Mouse (Mus musculus) CD4-positive, CD25-positive, alpha-beta regulatory T cell, adult 4 months (primary cell): ENCODE data around the gene Pygo2. TPM values are rescaled to one million over a fixed set of nuclear protein-coding genes. Genes with fewer than 3 reads are reported as not detected.

Experiments
- ATAC-seq: one replicate; pipeline ENCODE4 v1.8.0; 2017
- polyA plus RNA-seq, 2 experiments: library from polyadenylated mRNA; unstranded; fragments of 100-300 nt; shearing (Covaris generic); gene quantifications; one replicate each; pipeline ENCODE4 v1.2.1; 2017

The Pygo2 gene
- 1 to 10 TPM; 6.0 to 7.9 TPM for polyA plus RNA-seq

DNA sequence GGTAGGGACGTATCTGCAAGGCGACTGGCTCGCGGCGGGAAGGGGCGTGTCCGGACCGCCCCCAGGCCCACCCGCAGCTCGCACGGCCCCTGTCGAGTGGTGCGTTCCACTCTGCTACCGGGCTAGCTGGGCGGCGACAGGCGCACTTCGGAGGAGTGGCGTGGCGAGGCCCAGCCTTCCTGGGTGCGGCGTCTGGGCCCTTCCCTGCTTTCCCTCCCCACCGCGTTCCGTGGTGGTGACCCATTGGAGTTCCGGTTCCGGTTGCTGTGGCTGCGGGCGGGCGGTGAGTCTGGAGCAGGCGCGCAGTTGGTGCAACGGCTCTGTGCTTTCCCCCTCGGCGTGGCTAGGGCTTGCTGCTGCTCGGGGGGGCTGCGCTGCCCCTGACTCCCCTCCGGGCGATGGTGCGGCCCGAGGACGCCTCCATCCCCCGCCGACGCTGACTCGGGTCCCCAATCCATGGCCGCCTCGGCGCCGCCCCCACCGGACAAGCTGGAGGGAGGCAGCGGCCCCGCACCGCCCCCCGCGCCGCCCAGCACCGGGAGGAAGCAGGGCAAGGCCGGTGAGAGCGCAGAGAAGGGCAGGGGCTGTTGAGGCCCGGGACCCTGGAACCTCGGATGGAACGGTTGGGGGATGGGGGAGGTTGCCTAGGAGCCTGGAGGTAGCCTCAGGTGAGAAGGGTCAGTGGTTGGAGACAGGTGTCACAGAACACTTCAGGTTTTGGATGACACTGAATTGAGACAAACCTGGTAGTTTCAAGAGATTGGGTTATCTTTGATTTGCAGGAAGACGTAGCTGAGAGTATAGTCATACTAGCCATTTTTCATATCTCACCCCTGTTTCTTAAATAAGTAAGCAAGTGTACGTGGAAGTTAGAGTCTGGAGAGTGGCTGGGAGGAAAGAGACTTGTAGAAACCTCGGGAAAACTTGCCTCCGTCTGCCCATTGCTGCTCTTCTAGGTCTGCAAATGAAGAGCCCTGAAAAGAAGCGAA, at the start of gene Pygo2:
Gene Pygo2 (plus strand): TSS at position 44 of the 989 bp plus-strand sequence.
- ATAC-seq = peak; percentile 98

DNA sequence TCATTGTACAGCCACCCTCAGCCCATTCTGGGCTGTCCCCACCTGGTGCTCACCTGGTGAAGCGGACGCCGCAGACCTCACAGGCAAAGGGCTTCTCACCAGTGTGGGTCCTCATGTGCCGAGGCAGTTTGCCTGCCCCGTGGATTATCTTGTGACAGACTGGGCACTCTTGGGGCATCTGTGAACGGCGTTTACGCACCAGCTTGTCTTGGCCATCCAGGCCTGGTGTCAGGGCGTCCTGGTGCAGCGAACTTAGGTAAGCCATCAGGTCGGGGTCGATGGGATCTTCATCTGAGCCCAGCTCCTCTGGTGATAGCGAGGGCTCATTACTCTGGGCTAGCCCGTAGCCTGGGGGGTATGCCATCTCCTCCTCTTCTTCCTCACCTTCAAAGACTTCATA, 49.7 kb upstream of the Pygo2 start:
- ATAC-seq = no peak

DNA sequence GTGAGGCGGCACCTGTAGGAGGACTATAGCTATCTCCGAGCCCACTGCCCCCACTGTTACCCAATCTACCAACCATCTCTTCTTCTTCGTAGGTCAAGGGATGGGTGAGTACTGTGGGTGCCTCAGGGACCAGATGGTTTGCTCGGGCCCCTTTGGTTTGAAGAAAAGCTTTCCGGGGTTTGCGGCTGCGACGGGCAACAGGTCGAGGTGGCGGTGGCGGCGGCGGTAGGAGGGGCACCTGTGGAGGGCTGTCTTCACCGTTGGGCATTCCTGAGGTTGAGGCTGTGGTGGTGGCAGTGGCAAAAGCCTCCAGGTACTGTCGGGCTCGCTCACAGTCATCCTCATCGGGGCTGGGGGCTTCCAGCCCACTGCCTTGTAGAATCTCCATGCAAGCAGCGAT, 49.3 kb upstream of the Pygo2 start:
- no peak for ATAC-seq

DNA sequence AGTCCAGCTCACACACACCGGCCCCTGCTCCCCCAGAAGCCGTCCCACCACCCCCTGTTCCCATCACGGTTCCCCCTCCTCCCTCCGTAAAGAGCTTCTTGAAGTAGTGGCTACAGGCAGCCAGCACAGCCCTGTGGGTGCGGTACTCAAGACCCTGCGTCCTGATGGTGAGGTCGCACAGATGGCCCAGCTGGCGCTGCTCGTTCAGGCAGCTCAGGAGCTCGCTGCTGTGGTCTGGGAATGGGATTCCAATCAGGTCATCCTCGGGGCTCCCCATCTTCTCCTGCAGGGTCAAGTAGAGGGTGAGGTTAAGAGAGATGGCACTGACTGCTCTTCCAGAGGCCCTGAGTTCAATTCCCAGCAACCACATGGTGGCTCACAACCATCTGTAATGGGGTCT, 48.8 kb upstream of the Pygo2 start:
- ATAC-seq = no peak

DNA sequence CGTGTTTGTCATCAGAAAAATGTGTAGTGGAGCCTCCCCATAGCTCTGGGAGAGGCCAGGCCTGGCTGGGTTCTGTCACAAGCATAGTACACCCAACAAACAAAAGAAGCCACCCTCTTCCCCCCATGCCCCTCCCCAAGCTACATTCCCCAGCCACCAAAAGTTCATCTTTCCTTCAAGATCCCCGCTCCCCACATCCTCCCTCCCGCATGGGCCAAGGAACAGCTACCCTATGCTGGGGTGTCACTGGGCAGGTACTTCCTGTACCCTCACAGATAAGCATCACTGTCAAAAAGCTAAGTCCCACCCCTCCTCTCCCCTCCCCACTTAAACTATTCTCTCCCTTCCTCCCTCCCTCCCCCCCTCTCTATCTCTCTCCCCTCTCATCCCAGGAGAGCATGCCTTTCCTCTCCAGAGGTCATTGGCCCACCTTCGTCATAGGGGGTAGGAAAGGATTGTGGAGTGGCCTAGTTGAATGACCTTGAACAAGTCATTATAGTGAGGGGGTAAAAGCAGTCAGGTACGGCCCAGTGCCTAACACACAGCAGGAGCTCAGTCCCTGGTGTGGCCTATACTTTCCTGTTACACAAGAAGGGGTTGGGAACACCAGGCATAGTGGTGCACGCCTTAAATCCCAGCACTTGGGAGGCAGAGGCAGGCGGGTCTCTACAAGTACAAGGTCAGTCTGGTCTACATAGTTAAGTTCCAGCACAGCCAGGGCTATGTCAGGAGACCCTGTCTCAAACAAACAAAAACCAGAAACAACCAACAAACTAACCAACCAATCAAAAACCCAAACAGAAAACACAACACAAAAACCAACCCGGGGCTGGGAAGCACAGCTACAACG, 47.8 kb upstream of the Pygo2 start:
- peak; percentile 57 for ATAC-seq

DNA sequence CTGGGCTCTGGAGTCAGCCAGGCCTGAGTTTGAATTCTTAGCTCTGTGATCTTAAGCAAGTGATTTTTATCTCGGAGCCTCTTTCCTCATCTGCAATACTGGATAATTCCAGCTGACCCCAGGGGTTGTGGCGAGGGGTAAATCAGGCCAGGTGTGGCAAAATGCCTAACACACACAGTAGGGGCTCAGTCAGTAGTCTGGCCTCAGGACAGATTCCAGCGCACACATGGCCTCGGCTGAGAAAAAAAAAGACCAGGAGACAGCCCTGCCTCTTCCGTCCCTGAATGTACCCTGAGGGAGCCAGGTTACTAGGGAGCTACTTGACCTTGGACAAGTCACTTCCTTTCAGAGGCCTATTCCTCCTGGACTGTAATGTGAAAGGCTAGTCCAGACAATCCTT, 47.1 kb upstream of the Pygo2 start:
- no peak for ATAC-seq

DNA sequence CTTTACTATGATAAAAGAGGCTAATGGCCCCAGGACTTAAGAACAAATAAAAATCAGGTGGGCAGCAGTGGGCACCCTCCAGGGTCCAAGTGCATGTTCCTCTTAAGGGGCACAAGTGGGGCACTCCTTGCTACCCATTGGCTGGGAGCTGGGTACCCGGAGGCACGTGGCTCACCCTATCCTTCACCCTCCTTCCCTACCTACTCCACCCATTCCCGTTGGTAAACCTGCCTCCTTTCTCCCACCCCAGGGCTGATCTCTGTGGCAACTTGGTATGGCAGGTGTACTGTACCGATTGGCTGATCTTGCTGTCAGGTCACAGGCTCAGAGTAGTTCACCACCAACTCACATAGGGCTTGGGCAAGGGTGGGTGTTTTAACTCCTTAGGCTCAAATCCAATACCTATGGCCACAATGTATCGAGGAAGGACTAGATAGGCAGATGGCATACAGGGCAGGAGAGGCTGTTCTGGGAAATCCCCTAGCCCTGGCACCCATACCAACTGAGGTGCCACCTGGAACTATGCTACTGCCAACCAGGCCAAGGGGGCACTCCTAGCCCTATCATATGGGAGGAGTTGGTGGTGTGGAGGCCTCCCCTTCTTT, 46.3 kb upstream of the Pygo2 start:
- ATAC-seq = no peak

DNA sequence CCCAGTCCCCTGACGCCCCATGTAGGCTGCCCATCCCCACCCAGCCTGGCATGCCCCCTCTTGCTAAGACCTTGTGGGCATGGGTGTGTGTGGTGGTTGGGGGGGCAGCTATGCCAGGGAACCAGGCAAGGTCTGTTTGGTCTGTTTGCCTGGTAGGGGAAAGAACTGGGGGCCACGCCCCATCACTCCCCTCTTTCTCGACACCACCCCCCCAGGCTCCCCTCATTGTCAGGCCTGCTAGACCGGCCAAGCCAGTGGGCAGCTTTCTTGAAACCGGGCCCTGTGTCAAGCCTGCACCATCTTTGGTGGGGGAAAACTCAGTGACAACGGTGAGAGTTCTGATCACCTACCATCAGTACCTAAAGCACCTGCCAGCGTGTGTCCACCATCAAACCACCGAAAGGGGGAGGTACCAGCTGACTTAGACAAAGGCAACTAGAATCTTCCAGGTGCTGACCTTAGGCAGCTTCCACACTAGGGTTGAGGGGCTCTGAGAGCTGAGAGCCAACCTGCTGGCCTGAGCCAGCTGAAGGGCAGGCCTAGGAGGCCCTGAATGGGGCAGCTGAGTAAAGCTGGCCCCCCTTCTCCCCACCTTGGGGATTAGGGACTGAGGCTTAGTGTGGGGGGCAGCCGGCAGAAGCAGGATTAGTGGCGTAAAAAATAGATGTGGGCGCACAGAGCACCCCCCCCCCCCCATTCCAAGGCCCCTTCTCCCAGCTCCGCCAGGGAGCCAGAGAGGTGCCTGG, 45.5 kb upstream of the Pygo2 start:
- ATAC-seq = no peak

DNA sequence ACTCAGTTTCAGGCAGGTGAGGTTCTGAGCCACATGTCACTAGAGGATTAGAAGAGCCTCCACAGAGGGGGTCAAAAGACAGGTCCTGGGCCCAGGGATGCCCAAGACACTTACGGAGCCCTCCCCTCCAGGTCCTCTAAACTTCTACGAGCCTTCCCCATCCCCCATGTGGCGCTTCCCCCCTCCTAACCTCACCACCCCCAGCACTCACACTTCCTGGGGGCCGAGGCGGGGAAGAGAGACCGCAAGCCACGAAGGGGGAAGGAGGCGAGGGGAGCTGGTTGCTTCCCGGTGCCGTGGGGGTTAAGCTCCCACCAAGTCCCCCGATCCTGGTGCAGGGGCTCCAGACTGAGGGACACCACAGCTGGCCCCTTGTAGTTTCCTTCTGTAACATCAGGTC, 44.6 kb upstream of the Pygo2 start:
- ATAC-seq = no peak

DNA sequence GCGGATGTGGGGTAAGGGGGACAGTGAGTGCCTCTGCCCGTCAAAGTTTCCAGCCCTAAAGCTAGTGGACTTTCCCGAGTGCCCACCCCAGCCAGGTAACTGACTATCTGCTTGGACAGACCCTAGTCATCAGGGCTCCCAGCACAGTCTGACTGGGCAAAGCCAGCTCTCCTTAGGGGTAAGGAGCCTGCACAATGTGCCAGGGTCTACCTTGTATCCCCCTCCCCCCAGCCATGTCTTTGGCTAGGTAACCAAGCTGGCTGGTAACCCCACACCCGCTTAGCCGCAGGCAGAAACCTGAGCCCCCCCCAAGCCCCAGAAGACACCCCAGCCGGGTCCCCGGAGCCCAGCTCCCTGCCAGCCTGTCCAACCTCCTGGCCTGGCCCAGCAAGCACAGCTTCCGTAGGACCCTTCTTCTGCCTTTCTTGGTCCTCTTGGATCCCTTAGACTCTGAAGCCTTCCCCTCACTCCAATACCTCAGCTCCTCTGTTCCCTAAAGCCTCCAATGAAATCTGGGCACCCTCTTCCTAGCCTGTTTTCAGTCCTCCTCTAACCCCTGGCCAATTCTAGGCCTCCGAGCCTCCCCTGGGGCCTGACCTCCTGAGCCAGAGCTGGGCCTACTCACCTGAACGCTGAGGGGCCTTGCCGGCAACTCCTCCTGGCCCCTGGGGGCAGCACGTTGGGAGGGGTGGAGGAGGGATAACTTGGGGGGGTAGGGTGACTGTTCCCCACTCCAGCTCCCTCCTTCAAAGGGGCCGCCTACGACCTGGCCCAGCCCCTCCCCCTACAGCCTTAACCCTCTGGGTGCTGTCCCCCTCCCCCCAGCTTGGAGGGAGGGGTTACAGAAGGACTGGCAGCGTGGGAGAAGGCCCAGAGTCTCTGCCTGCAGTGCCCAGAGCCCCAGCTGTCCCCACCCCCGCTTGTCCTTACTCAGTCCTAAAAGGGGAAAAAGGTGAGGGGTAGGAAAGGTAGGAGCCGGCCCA, 43.3 kb upstream of the Pygo2 start:
- ATAC-seq = peak; percentile 7

DNA sequence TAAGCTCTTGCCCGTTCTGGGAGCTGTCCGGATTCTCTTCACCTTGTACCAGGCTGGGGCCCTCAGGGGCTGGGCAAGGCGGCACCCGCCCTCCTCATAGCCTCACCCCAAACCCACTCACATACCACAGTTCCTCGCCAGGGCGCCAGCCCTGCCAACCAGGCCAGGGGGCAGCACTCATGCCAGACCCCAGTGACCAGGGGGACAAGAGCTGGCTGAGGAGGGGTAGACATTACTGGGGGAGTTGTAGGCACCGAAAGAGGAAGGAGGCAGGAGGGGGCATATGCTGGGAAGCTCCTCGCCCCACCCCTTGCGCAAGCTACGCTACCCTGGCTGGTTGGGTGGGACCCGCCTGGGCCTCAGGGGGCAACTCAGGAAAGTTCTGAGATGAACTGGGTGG, 42.4 kb upstream of the Pygo2 start:
- ATAC-seq = no peak

DNA sequence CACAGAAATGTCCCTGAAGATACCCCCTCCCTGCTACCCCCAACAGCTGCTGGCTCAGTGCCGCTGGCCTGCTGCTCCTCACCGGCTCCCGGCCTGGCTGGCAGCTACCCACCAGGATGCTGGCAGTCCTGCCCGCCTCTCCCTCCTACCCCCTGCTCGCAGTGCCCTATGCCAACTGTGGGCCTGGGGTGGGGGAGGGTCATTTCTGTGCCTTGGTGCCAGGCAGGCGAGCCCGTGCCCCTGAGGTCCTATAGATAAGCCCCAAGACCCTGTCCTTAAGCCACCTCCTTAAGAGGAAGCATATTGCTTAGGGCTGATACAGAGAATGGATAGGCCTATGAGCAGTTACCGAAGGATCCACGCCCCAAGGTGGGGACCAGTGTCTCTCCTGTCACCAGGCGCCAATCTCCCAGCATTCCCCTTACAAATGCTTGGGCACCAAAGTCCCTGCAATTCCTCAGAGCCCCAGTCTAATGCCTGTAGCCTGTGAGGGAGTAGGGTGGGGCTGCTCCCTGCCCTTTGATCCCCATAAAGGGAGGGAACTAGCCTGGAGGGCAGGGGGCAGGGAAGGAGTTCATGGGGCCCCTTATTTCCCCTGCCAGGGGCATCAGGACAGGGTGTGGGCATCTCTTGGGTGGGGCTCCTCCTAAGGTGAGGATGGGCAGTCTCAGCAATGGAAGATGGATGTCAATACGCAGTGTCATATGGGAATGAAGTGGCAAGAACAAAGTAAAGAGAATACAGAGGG, 41.7 kb upstream of the Pygo2 start:
- no peak for ATAC-seq

DNA sequence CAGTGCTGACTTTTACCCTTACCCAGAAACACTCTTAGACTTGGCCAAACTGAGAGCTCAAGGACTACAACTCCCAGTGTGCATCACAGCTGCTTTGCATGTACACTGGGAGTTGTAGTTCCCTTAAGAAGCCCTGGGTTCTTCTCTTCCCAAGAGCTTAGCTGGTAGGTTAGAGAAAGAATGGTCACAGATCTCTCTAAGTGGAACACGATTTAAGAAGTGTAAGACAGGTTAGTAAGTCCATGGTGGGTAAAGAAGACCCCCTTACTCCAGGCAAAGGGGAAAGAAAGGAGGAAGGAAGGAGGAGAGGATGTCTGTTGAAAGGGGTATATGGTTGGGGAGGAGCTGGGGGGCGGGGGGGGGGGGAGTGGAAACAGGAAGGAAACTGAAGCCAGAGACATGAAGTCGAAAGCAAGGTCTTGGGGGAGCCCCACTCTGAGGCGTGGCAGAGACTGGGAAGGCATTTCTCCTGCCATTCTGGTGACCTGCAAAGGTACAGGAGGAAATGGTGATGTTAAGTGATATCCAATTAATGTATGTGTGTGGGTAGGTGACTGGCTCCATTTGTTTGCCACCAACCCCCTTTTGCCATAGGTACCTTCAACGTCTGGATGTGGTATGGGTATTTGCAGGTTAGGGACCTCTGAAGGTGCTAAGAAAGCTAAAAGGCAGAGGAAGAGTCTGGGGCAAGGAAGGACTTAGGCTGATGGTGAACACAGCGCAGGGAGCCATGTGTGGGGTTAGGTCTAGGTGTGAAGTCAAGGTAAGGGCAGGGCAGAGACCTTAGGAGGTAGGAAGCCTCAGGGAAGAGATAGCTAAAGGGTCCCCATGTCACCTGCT, 40.9 kb upstream of the Pygo2 start:
- peak; percentile 56 for ATAC-seq

DNA sequence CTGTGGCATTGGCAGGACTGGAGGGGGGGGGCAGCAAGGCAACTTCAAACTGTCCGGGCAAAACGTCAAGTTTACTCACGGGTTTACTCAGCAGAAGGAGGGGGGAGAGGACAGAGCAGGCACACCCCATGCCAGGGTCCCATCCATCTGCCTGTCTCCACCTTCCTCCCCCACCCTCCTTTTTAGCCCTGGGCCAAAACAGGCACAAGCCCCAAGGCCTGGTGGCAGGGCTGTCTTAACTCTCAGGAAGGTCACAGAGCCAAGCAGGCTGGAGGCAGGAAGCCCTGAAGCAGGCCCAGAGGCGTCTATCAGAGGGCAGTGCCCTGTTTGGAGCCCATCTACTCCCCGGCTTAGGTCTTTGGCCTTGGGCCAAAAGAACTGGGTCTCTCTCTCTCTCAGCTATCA, 39.9 kb upstream of the Pygo2 start:
- ATAC-seq = no peak

DNA sequence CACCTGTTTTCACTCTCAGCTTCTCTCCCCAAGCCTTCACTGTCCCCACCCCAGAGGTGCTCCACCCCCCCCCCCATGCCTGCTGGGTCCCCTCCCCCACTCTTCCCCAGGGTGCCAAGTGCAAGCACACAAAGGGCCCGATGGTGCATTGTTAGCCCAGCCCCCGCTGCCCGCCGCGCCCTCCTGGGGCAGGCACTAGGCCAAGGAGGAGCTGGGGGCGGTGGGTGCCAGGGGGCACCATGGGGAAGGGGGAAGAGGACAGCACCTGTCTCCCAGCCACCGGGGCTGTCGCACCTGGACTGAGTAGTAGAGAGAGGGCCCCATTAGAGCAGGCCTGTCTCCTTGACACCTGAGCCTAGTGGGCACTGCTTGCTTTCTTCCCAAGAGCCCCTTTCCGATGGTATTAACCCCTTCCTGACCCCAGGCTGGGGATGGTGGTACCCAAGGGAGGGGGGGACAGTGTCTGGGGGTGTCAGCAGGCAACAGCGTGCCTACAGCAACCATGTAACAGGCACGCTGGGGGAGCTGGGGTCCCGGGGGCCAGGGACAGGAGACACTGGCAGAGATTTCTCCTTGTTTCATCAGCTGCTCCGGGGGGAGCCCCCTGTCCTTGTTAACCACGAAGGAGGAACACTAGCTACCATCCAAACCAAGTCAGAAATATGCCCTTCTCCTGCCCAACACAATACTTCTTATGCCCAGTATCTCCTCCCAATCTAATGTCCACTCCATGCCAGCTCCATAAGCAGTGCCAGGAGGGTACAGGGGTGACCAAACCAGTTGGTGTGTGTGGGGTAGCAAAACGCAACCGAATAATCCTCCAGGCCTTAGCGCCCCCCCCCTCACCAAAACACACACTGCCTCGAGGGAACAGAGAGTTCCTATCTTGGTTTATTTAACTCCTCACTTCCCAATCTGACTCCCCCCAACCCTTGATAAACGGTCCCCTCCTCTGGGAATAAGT, 39.0 kb upstream of the Pygo2 start:
- no peak for ATAC-seq

DNA sequence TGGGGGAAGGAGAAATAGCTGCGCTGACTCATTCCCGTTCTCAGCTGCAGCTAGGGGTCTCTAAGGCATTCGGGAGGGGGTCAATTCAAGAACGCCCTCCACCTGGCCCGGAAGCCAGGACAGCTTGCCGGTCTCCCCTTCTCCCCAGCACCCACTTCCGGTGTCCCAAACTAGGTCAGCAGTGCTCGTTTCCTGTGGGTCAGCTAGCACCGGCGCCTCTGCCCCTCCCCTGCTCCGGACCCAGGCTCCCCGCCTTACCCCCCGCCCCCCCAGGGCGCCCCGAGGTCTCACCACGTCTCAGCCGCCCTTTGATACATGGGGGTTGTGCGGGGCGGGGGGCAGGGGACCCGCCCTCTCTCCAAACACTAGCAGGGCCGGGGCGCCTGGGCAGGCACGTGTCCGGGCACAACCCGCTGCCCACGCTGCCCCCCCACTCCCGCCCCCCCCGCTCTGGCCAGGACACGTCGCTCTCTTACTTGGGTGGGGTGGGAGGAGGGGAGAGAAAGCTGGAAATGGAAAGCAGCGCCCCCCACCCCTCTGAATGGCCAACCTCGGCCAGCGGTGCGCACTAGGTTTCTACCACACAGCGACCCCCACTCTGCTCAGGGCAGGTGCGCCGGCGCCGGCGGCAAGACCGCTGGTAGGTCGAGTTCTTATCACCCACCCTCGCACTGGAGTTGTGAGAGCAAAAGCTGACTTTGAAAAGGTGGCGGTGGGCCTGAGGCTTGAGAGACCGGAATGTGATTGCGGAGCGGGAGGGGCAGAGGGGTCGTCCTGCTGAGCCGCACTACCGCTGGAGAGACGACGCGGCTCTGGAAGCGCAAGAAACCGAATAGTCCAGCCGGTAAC, 38.1 kb upstream of the Pygo2 start:
- ATAC-seq = no peak

DNA sequence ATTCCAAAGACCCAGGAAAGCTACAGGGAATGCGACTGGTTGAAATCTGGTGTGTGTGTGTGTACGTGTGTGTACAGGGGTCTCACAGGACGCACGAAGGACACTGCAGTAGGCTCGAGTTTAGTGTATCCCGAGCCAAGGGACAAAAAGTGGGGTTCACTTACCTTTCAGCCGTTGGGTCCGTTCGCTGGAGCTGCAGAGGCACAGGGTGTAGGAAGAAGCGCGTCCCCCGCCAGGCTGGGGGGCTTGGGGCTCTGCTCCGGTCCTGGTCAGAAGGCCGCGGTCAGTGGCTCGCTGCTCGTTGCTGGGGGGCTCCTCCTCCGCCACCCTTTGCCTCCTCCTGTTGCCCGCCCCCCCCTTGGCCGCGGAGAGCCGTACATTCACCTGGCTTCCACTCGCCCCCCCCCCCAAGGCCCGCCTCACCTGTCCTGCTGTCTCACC, 37.1 kb upstream of the Pygo2 start:
- no peak for ATAC-seq
